ENCODE assay signal across 35 mouse cellular contexts in genomic region chr11:15715987-15716386, GRCm38 (mm10).
"Had no signal": no experiment of that assay in that cellular context is flagged by ENCODE, and none has a peak within 500 bp of the region (broad histone marks: within the 10 kb centered on the region; RNA-seq: fewer than 3 reads in every experiment).

No protein-coding gene starts in this region.

- H3K27me3 ChIP-seq: heart, embryonic 12.5 days; heart, embryonic 13.5 days; heart, embryonic 15.5 days; hindbrain, embryonic 12.5 days; hindbrain, embryonic 13.5 days; hindbrain, embryonic 15.5 days; intestine, embryonic 15.5 days; kidney, embryonic 15.5 days had no signal

- H3K9me3 ChIP-seq: heart, embryonic 10.5 days; heart, embryonic 12.5 days; heart, embryonic 13.5 days; heart, embryonic 15.5 days; hindbrain, embryonic 10.5 days; hindbrain, embryonic 12.5 days; hindbrain, embryonic 13.5 days; hindbrain, embryonic 15.5 days; intestine, embryonic 15.5 days; kidney, embryonic 15.5 days had no signal

- H3K9ac ChIP-seq: heart, embryonic 12.5 days; heart, embryonic 13.5 days; heart, embryonic 15.5 days; hindbrain, embryonic 12.5 days; hindbrain, embryonic 13.5 days; hindbrain, embryonic 14.5 days; hindbrain, embryonic 15.5 days; intestine, embryonic 15.5 days; kidney, embryonic 15.5 days had no signal

- H3K27ac ChIP-seq: heart, embryonic 10.5 days; heart, embryonic 13.5 days; heart, embryonic 15.5 days; hindbrain, embryonic 10.5 days; hindbrain, embryonic 12.5 days; hindbrain, embryonic 13.5 days; hindbrain, embryonic 14.5 days; hindbrain, embryonic 15.5 days; hindbrain, postnatal 0 days; intestine, embryonic 15.5 days; kidney, embryonic 15.5 days; kidney, postnatal 0 days; layer of hippocampus, adult 2 months had no signal

- DNase-seq: heart, postnatal 10 days; heart, postnatal 14 days; heart, postnatal 36 days; heart, postnatal 4 days; kidney, adult 11 months; kidney, adult 18-20 months; kidney, adult 2 months; kidney, adult 8-10 months; kidney, adult 9 months; kidney, postnatal 10 days; kidney, postnatal 14 days; kidney, postnatal 25 days; kidney, postnatal 36 days; kidney, postnatal 4 days; layer of hippocampus, adult 9-11 months; layer of hippocampus, postnatal 36 days had no signal

- ATAC-seq: hindbrain, embryonic 16.5 days; hindbrain, postnatal 0 days; inflammation-experienced regulatory T-cells, adult 6 months; intestine, embryonic 15.5 days; intestine, embryonic 16.5 days; intestine, postnatal 0 days had no signal

- H3K36me3 ChIP-seq: heart, embryonic 10.5 days; heart, embryonic 12.5 days; heart, embryonic 13.5 days; heart, embryonic 15.5 days; hindbrain, embryonic 10.5 days; hindbrain, embryonic 12.5 days; hindbrain, embryonic 13.5 days; hindbrain, embryonic 15.5 days; intestine, embryonic 15.5 days; kidney, embryonic 15.5 days had no signal

- H3K4me1 ChIP-seq: heart, embryonic 10.5 days; heart, embryonic 12.5 days; heart, embryonic 13.5 days; heart, embryonic 15.5 days; hindbrain, embryonic 10.5 days; hindbrain, embryonic 12.5 days; hindbrain, embryonic 13.5 days; hindbrain, embryonic 15.5 days; intestine, embryonic 15.5 days; kidney, embryonic 15.5 days had no signal

- H3K4me3 ChIP-seq: heart, embryonic 10.5 days; heart, embryonic 12.5 days; heart, embryonic 13.5 days; heart, embryonic 15.5 days; hindbrain, embryonic 10.5 days; hindbrain, embryonic 12.5 days; hindbrain, embryonic 13.5 days; hindbrain, embryonic 15.5 days; intestine, embryonic 15.5 days; kidney, embryonic 15.5 days; layer of hippocampus, adult 2 months had no signal

- H3K4me2 ChIP-seq: heart, embryonic 11.5 days; heart, embryonic 12.5 days; heart, embryonic 13.5 days; heart, embryonic 15.5 days; hindbrain, embryonic 12.5 days; hindbrain, embryonic 13.5 days; hindbrain, embryonic 14.5 days; hindbrain, embryonic 15.5 days; intestine, embryonic 15.5 days; kidney, embryonic 15.5 days had no signal
